Mouse (Mus musculus): ENCODE data around the gene Pemt. TPM values are rescaled to one million over a fixed set of nuclear protein-coding genes. Genes with fewer than 3 reads are reported as not detected.
A peak's percentile ranks its signal among the peaks of the same experiment; 100 is the strongest.

Gene Pemt
- polyA plus RNA-seq, 1 experiment: 41.5 TPM

GRCm38 (mm10) chr11:59937023-59937422 is 109.3 kb downstream of the Pemt start:
- no peak for TF ChIP-seq CTCF (IDR thresholded peaks at IDR 0.05; ENCODE audit: control insufficient read depth, insufficient read depth, insufficient replicate concordance, low read depth, low read length)
- no peak for TF ChIP-seq POLR2A (IDR thresholded peaks at IDR 0.05; ENCODE audit: control insufficient read depth, low read depth, low read length)
- Histone ChIP-seq H3K36me3 (ENCODE audit: control insufficient read depth, insufficient read depth, low read length) (no peaks in the 10 kb centered on the region), H3K27me3 (ENCODE audit: control insufficient read depth, insufficient read depth, low read length) (no peaks in the 10 kb centered on the region), H3K4me3 (ENCODE audit: control insufficient read depth, low read depth, low read length) (no peak overlapping the region), H3K27ac (ENCODE audit: control insufficient read depth, insufficient read depth, low read depth, low read length) (peak overlapping the region; percentile 24; the same call in 1 of the 2 replicates), H3K4me1 (ENCODE audit: control insufficient read depth, insufficient read depth, low read length) (peaks cover 8% of the 10 kb centered on the region)

DNA sequence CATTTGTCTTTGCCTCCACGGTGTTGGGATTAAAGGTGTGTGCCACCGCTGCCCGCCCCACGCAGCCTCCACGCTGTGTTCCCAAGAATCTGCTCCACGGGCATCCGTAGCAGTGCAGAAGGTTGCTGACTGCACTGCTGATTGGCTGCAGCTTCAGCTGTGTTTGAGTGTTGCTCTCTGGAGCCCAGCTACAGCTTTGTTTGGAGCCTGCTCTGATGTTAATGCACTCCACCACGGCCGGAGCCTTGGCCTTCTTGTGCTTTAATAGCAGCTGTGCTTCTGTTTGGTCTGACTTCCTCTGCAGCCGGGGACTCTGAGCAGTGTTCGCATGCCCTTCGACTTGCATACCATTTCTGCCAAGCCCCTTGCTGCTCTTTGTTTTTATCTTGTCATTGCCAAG is 112.3 kb downstream of the Pemt start:
- peaks cover 4% of the 10 kb centered on the region for H3K4me1 ChIP-seq (ENCODE audit: control insufficient read depth, insufficient read depth, low read length)
- no peaks in the 10 kb centered on the region for H3K36me3 ChIP-seq (ENCODE audit: control insufficient read depth, insufficient read depth, low read length)
- TF ChIP-seq CTCF (IDR thresholded peaks at IDR 0.05; ENCODE audit: control insufficient read depth, insufficient read depth, insufficient replicate concordance, low read depth, low read length) (no peak), POLR2A (IDR thresholded peaks at IDR 0.05; ENCODE audit: control insufficient read depth, low read depth, low read length) (no peak)
- H3K27me3 ChIP-seq (ENCODE audit: control insufficient read depth, insufficient read depth, low read length): no peaks in the 10 kb centered on the region
- no peak overlapping the region; the same call in 1 of the 2 replicates for H3K27ac ChIP-seq (ENCODE audit: control insufficient read depth, insufficient read depth, low read depth, low read length)
- no peak overlapping the region for H3K4me3 ChIP-seq (ENCODE audit: control insufficient read depth, low read depth, low read length)

- no peak overlapping the region for H3K27ac ChIP-seq (ENCODE audit: control insufficient read depth, insufficient read depth, low read depth, low read length)
- no peak for TF ChIP-seq CTCF (IDR thresholded peaks at IDR 0.05; ENCODE audit: control insufficient read depth, insufficient read depth, insufficient replicate concordance, low read depth, low read length)
- no peak for TF ChIP-seq POLR2A (IDR thresholded peaks at IDR 0.05; ENCODE audit: control insufficient read depth, low read depth, low read length)
- H3K4me1 ChIP-seq (ENCODE audit: control insufficient read depth, insufficient read depth, low read length): no peaks in the 10 kb centered on the region
- H3K36me3 ChIP-seq (ENCODE audit: control insufficient read depth, insufficient read depth, low read length): no peaks in the 10 kb centered on the region
- H3K27me3 ChIP-seq (ENCODE audit: control insufficient read depth, insufficient read depth, low read length): no peaks in the 10 kb centered on the region
- H3K4me3 ChIP-seq (ENCODE audit: control insufficient read depth, low read depth, low read length): no peak overlapping the region
Observed at GRCm38 (mm10) chr11:59932560-59933337, 113.5 kb downstream of the Pemt start.

- H3K27me3 ChIP-seq (ENCODE audit: control insufficient read depth, insufficient read depth, low read length): no peaks in the 10 kb centered on the region
- H3K36me3 ChIP-seq (ENCODE audit: control insufficient read depth, insufficient read depth, low read length): no peaks in the 10 kb centered on the region
- no peaks in the 10 kb centered on the region for H3K4me1 ChIP-seq (ENCODE audit: control insufficient read depth, insufficient read depth, low read length)
- H3K4me3 ChIP-seq (ENCODE audit: control insufficient read depth, low read depth, low read length): no peak overlapping the region
- TF ChIP-seq POLR2A (IDR thresholded peaks at IDR 0.05; ENCODE audit: control insufficient read depth, low read depth, low read length) (no peak), CTCF (IDR thresholded peaks at IDR 0.05; ENCODE audit: control insufficient read depth, insufficient read depth, insufficient replicate concordance, low read depth, low read length) (no peak)
- no peak overlapping the region for H3K27ac ChIP-seq (ENCODE audit: control insufficient read depth, insufficient read depth, low read depth, low read length)
Observed at GRCm38 (mm10) chr11:59930031-59930430, 116.3 kb downstream of the Pemt start.

DNA sequence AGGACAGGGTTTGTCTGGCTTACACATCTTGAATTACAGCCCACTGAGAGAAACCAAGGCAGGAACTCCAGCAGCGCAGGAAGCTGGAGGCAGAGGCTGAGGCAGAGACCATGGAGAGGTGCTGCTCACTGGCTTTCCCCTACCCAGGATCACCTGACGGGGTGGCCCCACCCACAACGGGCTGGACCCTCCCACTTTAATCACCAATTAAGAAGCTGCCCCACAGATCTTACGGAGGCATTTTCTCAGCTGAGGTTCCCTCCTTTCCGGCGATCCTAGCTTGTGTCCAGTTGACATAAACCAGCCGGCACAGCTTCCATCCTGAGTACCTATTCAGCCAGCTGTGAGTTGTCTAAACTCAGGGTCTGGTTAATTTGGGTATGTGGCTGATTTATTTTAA is 125.0 kb downstream of the Pemt start:
- Histone ChIP-seq H3K4me3 (ENCODE audit: control insufficient read depth, low read depth, low read length) (no peak overlapping the region; the same call in 1 of the 2 replicates), H3K27ac (ENCODE audit: control insufficient read depth, insufficient read depth, low read depth, low read length) (no peak overlapping the region), H3K36me3 (ENCODE audit: control insufficient read depth, insufficient read depth, low read length) (no peaks in the 10 kb centered on the region), H3K4me1 (ENCODE audit: control insufficient read depth, insufficient read depth, low read length) (no peaks in the 10 kb centered on the region), H3K27me3 (ENCODE audit: control insufficient read depth, insufficient read depth, low read length) (no peaks in the 10 kb centered on the region)
- TF ChIP-seq POLR2A (IDR thresholded peaks at IDR 0.05; ENCODE audit: control insufficient read depth, low read depth, low read length) (no peak), CTCF (IDR thresholded peaks at IDR 0.05; ENCODE audit: control insufficient read depth, insufficient read depth, insufficient replicate concordance, low read depth, low read length) (no peak)

Other genes starting within 250 kb of the Pemt start
- gene Flcn, start 236.5 kb downstream of the Pemt start, polyA plus RNA-seq (2012; rRNA removed): 20.0 and 20.3 TPM in 2 replicates
- 97.1 and 100 TPM in 2 replicates for gene Nt5m, start 207.0 kb downstream of the Pemt start, polyA plus RNA-seq (2012; rRNA removed)
- 44.1 and 56.9 TPM in 2 replicates for gene Cops3, start 206.7 kb downstream of the Pemt start, polyA plus RNA-seq (2012; rRNA removed)
- 74.5 and 78.5 TPM in 2 replicates for gene Med9, start 98.3 kb downstream of the Pemt start, polyA plus RNA-seq (2012; rRNA removed)
- gene Rasd1, start 81.5 kb downstream of the Pemt start, polyA plus RNA-seq (2012; rRNA removed): 7.8 and 8.9 TPM in 2 replicates
- 5.2 and 6.0 TPM in 2 replicates for gene Rai1, start 58.5 kb upstream of the Pemt start, polyA plus RNA-seq (2012; rRNA removed)
- 13.2 and 18.5 TPM in 2 replicates for gene Srebf1, start 176.1 kb upstream of the Pemt start, polyA plus RNA-seq (2012; rRNA removed)

Data from testis, adult 2 months (tissue).